Mouse (Mus musculus) small intestine, adult 2 months (tissue): ENCODE measurements at regions not wholly inside any gene's neighbourhood (a gene's known extent, or its start where the extent isn't known, plus 50 kb on each side); places are given as distances from the start of the nearest gene placed in this dataset.

Source experiments
- H3K27ac ChIP-seq: fragments of 200-500 bp; 2 replicates; pipeline ENCODE4 v1.5.1; 2012; ENCODE audit warnings: low read depth, low read length, control low read depth, inconsistent platforms; ENCODE audit not compliant: insufficient read depth
- H3K27me3 ChIP-seq: fragments of 200-500 bp; 2 replicates; pipeline ENCODE4 v1.6.1; 2012; ENCODE audit warnings: mild to moderate bottlenecking, moderate library complexity, low read length, inconsistent platforms; ENCODE audit not compliant: control insufficient read depth, insufficient read depth
- H3K36me3 ChIP-seq: fragments of 200-500 bp; 2 replicates; pipeline ENCODE4 v1.6.1; 2012; ENCODE audit warnings: mild to moderate bottlenecking, low read length, control low read depth, inconsistent platforms; ENCODE audit not compliant: control insufficient read depth, insufficient read depth
- H3K4me1 ChIP-seq: fragments of 200-500 bp; 2 replicates; pipeline ENCODE4 v1.6.1; 2012; ENCODE audit warnings: low read length, inconsistent platforms, mixed read lengths; ENCODE audit not compliant: control insufficient read depth, insufficient read depth, insufficient read length
- H3K4me3 ChIP-seq: fragments of 200-500 bp; 2 replicates; pipeline ENCODE4 v1.5.1; 2012; ENCODE audit warnings: low read depth, mild to moderate bottlenecking, control low read depth, inconsistent platforms, low read length, moderate library complexity
- CTCF ChIP-seq: fragments of 200-500 bp; IDR thresholded peaks from 2 replicates; pipeline ENCODE4 v1.5.1; 2012; ENCODE audit warnings: low read depth, mild to moderate bottlenecking, control low read depth, inconsistent platforms, low read length, moderate library complexity, mixed read lengths; ENCODE audit not compliant: insufficient replicate concordance, insufficient read length; ENCODE audit errors: extremely low read depth
- POLR2A ChIP-seq: fragments of 200-500 bp; IDR thresholded peaks from 2 replicates; pipeline ENCODE4 v1.6.1; 2012; ENCODE audit warnings: low read depth, mild to moderate bottlenecking, control low read depth, inconsistent platforms, low read length, moderate library complexity
- WGBS: fragments of 180-500 bp; shearing (Covaris S2); methylation state at CpG from one replicate; pipeline ENCODE4 v1.1.7; 2018; 5-methylcytosine and 5-hydroxymethylcytosine counted together

- Histone ChIP-seq H3K4me1 (no peaks in the 10 kb centered on the region), H3K27me3 (no peaks in the 10 kb centered on the region), H3K4me3 (no peak overlapping the region), H3K36me3 (no peaks in the 10 kb centered on the region), H3K27ac (no peak overlapping the region)
- 52% methylated on average over 6 of the region's 6 CpGs for WGBS
- TF ChIP-seq POLR2A (no peak), CTCF (no peak)
Observed at GRCm38 (mm10) chr5:33495276-33495675, 61.5 kb upstream of the Nkx1-1 start.

DNA sequence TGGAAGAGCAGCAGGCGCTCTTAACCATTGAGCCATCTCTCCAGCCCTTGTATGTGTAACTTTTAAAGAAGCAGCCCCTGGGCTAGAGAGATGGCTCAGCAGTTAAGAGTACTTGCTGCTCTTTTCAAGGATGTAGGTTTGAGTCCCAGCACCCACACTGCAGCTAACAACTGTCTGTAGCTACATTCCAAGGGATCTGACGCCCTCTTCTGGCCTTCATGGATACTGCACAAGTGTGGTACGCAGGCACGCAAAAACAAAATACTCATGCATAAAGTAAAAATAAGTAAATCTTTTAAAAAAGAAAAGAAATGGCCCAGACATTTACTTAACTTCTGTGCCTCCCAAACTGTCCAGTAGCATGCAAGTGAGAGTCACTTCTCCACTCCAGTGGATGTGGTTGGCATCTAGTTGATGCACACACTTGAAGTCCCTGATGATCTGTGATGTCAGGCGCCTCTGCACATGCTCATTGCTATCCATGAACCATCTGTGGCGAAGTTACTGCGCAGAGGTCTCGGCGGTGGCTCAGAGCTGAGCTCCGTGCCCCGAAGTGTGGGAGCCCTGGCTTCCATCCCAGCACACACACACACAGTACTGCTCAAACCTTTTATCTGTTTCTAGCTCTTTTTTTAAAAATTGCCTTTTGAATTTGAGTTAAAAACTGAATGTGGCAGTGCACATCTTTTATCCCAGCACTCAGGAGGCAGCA is 59.0 kb upstream of the Nkx1-1 start:
- Histone ChIP-seq H3K36me3 (no peaks in the 10 kb centered on the region), H3K27ac (no peak overlapping the region), H3K27me3 (no peaks in the 10 kb centered on the region), H3K4me1 (no peaks in the 10 kb centered on the region), H3K4me3 (no peak overlapping the region)
- 88% methylated on average over 11 of the region's 11 CpGs for whole genome bisulfite sequencing
- TF ChIP-seq POLR2A (no peak), CTCF (no peak)

GRCm38 (mm10) chr5:33489286-33489685 is 55.5 kb upstream of the Nkx1-1 start:
- H3K4me3 ChIP-seq: no peak overlapping the region
- no peak overlapping the region for H3K27ac ChIP-seq
- no peak for TF ChIP-seq CTCF
- no peak for TF ChIP-seq POLR2A
- WGBS: 81% methylated on average over 6 of the region's 6 CpGs
- no peaks in the 10 kb centered on the region for H3K27me3 ChIP-seq
- no peaks in the 10 kb centered on the region for H3K36me3 ChIP-seq
- H3K4me1 ChIP-seq: no peaks in the 10 kb centered on the region

- WGBS: 30% methylated on average over 9 of the region's 9 CpGs
- Histone ChIP-seq H3K4me3 (no peak overlapping the region), H3K36me3 (no peaks in the 10 kb centered on the region), H3K4me1 (no peaks in the 10 kb centered on the region), H3K27me3 (no peaks in the 10 kb centered on the region), H3K27ac (no peak overlapping the region)
- TF ChIP-seq CTCF (no peak), POLR2A (no peak)
Observed at GRCm38 (mm10) chr5:33488152-33488561, 54.4 kb upstream of the Nkx1-1 start.

GRCm38 (mm10) chr5:33485765-33486164 is 52.0 kb upstream of the Nkx1-1 start:
- no peaks in the 10 kb centered on the region for H3K36me3 ChIP-seq
- TF ChIP-seq CTCF (no peak), POLR2A (no peak)
- H3K27ac ChIP-seq: no peak overlapping the region
- H3K4me1 ChIP-seq: no peaks in the 10 kb centered on the region
- H3K27me3 ChIP-seq: no peaks in the 10 kb centered on the region
- no peak overlapping the region for H3K4me3 ChIP-seq
- 66% methylated on average over 15 of the region's 15 CpGs for WGBS
